Comparison of ENCODE assay signal across 8 mouse cellular contexts in genomic region chr13:59515074-59515473, GRCm38 (mm10).
A peak's percentile ranks its signal among the peaks of the same experiment; 100 is the strongest.
DNase-seq lines count a peak whose midpoint lies in the region; ATAC-seq and TF ChIP-seq lines count a peak whose summit lies in the region.

No protein-coding gene starts in this region.

- WGBS in hindbrain, embryonic 10.5 days: 22% methylated on average over 7 of the region's 7 CpGs
- 29% methylated on average over 7 of the region's 7 CpGs for WGBS in hindbrain, embryonic 14.5 days
- 39% methylated on average over 7 of the region's 7 CpGs for WGBS in olfactory bulb, adult 2 months

- H3K4me3 ChIP-seq in hindbrain, embryonic 10.5 days: no peak overlapping the region
- H3K4me3 ChIP-seq in hindbrain, embryonic 14.5 days (replicated peaks; ENCODE audit: low read length): no peak overlapping the region
- H3K4me3 ChIP-seq in cortical plate, adult 2 months (ENCODE audit: insufficient read depth, low read length): no peak overlapping the region
- H3K4me3 ChIP-seq in olfactory bulb, adult 2 months (ENCODE audit: insufficient read depth, low read depth, low read length): no peak overlapping the region

- TF ChIP-seq CTCF in cortical plate, adult 2 months (IDR thresholded peaks at IDR 0.05; ENCODE audit: extremely low read depth, insufficient read depth, low read length): peak; percentile 42
- 0 out of 2 replicates have a peak, but pooled peaks have one; percentile 15 for TF ChIP-seq CTCF in olfactory bulb, adult 2 months (IDR thresholded peaks at IDR 0.05; ENCODE audit: insufficient read depth, low read depth, low read length)

- peaks cover 14% of the 10 kb centered on the region for H3K36me3 ChIP-seq in hindbrain, embryonic 10.5 days
- peaks cover 32% of the 10 kb centered on the region for H3K36me3 ChIP-seq in hindbrain, embryonic 14.5 days (replicated peaks; ENCODE audit: control insufficient read depth, insufficient read depth)

- H3K4me1 ChIP-seq in hindbrain, embryonic 10.5 days (replicated peaks): peaks cover 4% of the 10 kb centered on the region; the same call in 1 of the 2 replicates
- no peaks in the 10 kb centered on the region for H3K4me1 ChIP-seq in hindbrain, embryonic 14.5 days (replicated peaks; ENCODE audit: control insufficient read depth, insufficient read depth, low read length)
- no peaks in the 10 kb centered on the region for H3K4me1 ChIP-seq in cortical plate, adult 2 months (ENCODE audit: control insufficient read depth, insufficient read depth, low read length)
- no peaks in the 10 kb centered on the region for H3K4me1 ChIP-seq in olfactory bulb, adult 2 months (ENCODE audit: control insufficient read depth, insufficient read depth, low read length)

- no peak for ATAC-seq in hindbrain, embryonic 14.5 days (ENCODE audit: low FRiP score)

- H3K9me3 ChIP-seq in hindbrain, embryonic 10.5 days: no peaks in the 10 kb centered on the region
- no peaks in the 10 kb centered on the region for H3K9me3 ChIP-seq in hindbrain, embryonic 14.5 days (ENCODE audit: control insufficient read depth, low read length)

- no peak overlapping the region for H3K27ac ChIP-seq in hindbrain, embryonic 10.5 days
- H3K27ac ChIP-seq in hindbrain, embryonic 14.5 days: no peak overlapping the region
- no peak overlapping the region for H3K27ac ChIP-seq in cortical plate, adult 2 months (ENCODE audit: insufficient read depth, low read length)
- no peak overlapping the region for H3K27ac ChIP-seq in olfactory bulb, adult 2 months (ENCODE audit: insufficient read depth, low read depth, low read length)

- no peaks in the 10 kb centered on the region for H3K27me3 ChIP-seq in hindbrain, embryonic 10.5 days (ENCODE audit: insufficient read depth, poor library complexity, severe bottlenecking)
- H3K27me3 ChIP-seq in hindbrain, embryonic 14.5 days (ENCODE audit: control insufficient read depth, insufficient read depth, low read length): no peaks in the 10 kb centered on the region

- DNase-seq in hindbrain, embryonic 10.5 days (ENCODE audit: low spot score): peak; percentile 35
- DNase-seq in hindbrain, embryonic 14.5 days (ENCODE audit: low spot score): no peak
- DNase-seq in 3T3-L1 (ENCODE audit: low read depth, low spot score): peak; percentile 37
- DNase-seq in Muller cell, postnatal 12 days (ENCODE audit: inconsistent ontology term): peak; percentile 11
- DNase-seq in kidney, postnatal 36 days: peak; percentile 22 to 73
- DNase-seq in frontal cortex, postnatal 36 days (ENCODE audit: low spot score in 2 of 2): no peak

- H3K9ac ChIP-seq in hindbrain, embryonic 14.5 days: no peak overlapping the region

- no peak overlapping the region for H3K4me2 ChIP-seq in hindbrain, embryonic 14.5 days (replicated peaks)

- TF ChIP-seq POLR2A in cortical plate, adult 2 months (IDR thresholded peaks at IDR 0.05; ENCODE audit: extremely low read depth, insufficient read depth, low read length): no peak
- no peak for TF ChIP-seq POLR2A in olfactory bulb, adult 2 months (IDR thresholded peaks at IDR 0.05; ENCODE audit: insufficient read depth, low read depth, low read length)

Comparison
In these comparisons a context has a peak if more than half of its experiments do, and no peak if none do; other contexts are left out.
1. DNase-seq: peak in hindbrain, embryonic 10.5 days (single experiment), 3T3-L1 (single experiment), Muller cell, postnatal 12 days (single experiment) and kidney, postnatal 36 days (2 of 2); none in hindbrain, embryonic 14.5 days (single experiment) and frontal cortex, postnatal 36 days (0 of 2).